Mouse (Mus musculus) embryonic facial prominence, embryonic 14.5 days (tissue): Measurements from ENCODE around the gene Rbm38. TPM values are rescaled to one million over a fixed set of nuclear protein-coding genes. Genes with fewer than 3 reads are reported as not detected.

ENCODE experiments used
- ATAC-seq: fragments of 200-750 bp; cut with Nextera tagmentation; 2 replicates; pipeline ENCODE4 v1.8.0; 2017; ENCODE audit warnings: low read depth, moderate number of reproducible peaks, moderate TSS enrichment
- DNase-seq: peaks from one replicate; pipeline ENCODE4 v3.0.0-alpha.2; 2015; ENCODE audit warnings: low spot score
- H3K27ac ChIP-seq: fragments of 300-500 bp; sonication (generic); replicated peaks from 2 replicates; pipeline ENCODE4 v1.5.1; 2014; ENCODE audit warnings: low read depth, mild to moderate bottlenecking, low read length, moderate library complexity
- H3K27me3 ChIP-seq: fragments of 300-500 bp; sonication (generic); replicated peaks from 2 replicates; pipeline ENCODE4 v1.6.1; 2014; ENCODE audit warnings: low read length; ENCODE audit not compliant: control insufficient read depth, insufficient read depth
- H3K36me3 ChIP-seq: fragments of 300-500 bp; sonication (generic); 2 replicates; pipeline ENCODE4 v1.6.1; 2014; ENCODE audit warnings: low read length, mixed read lengths; ENCODE audit not compliant: control insufficient read depth, insufficient read depth
- H3K4me1 ChIP-seq: fragments of 300-500 bp; sonication (generic); 2 replicates; pipeline ENCODE4 v1.6.1; 2014; ENCODE audit warnings: antibody characterized with exemption, low read length; ENCODE audit not compliant: control insufficient read depth, insufficient read depth
- H3K4me2 ChIP-seq: fragments of 300-500 bp; sonication (generic); 2 replicates; pipeline ENCODE4 v1.6.1; 2014; ENCODE audit warnings: low read depth, mild to moderate bottlenecking, low read length, moderate library complexity, mixed read lengths
- H3K4me3 ChIP-seq: fragments of 300-500 bp; sonication (generic); 2 replicates; pipeline ENCODE4 v1.5.1; 2014; ENCODE audit warnings: low read depth, mild to moderate bottlenecking, low read length
- H3K9ac ChIP-seq: fragments of 300-500 bp; sonication (generic); 2 replicates; pipeline ENCODE4 v1.6.1; 2014; ENCODE audit warnings: low read depth, mild to moderate bottlenecking, low read length, moderate library complexity, mixed read lengths
- H3K9me3 ChIP-seq: fragments of 300-500 bp; sonication (generic); 2 replicates; pipeline ENCODE4 v1.6.1; 2016; ENCODE audit warnings: low read length; ENCODE audit not compliant: control insufficient read depth
- WGBS: fragments of 180-500 bp; shearing (Covaris S2); extraction: QIAGEN DNeasy Blood & Tissue Kit; methylation state at CpG from one replicate; pipeline ENCODE4 v1.1.7; 2014; 5-methylcytosine and 5-hydroxymethylcytosine counted together
- polyA plus RNA-seq: library from polyadenylated mRNA; unstranded; fragments of >200 nt; fragmentation: Nextera tagmentation; extraction: Ambion mirVana; gene quantifications from 2 replicates; pipeline ENCODE4 v1.2.1, GENCODE M21; 2014

Gene Rbm38
- polyA plus RNA-seq, 1 experiment from 2014 or later = 48.1 TPM

- peaks cover 19% of the 10 kb centered on the region; the same call in 1 of the 2 replicates for H3K36me3 ChIP-seq
- H3K9ac ChIP-seq = no peak overlapping the region
- 63% methylated on average over 2 of the region's 3 CpGs for WGBS
- no peak overlapping the region for H3K4me3 ChIP-seq
- H3K27me3 ChIP-seq = no peaks in the 10 kb centered on the region
- ATAC-seq = peak; percentile 61; the same call in 1 of the 2 replicates
- no peak overlapping the region; the same call in 1 of the 2 replicates for H3K27ac ChIP-seq
- DNase-seq = peak; percentile 71
- H3K9me3 ChIP-seq = no peaks in the 10 kb centered on the region
- peaks cover 22% of the 10 kb centered on the region for H3K4me1 ChIP-seq
- H3K4me2 ChIP-seq = 0 out of 2 replicates have a peak overlapping the region, but pooled peaks have one; percentile 8
Observed at GRCm38 (mm10) chr2:173026688-173027131, 6.4 kb downstream of the Rbm38 start.

- DNase-seq (peak; percentile 37), ATAC-seq (no peak)
- Histone ChIP-seq H3K9me3 (no peaks in the 10 kb centered on the region), H3K4me2 (no peak overlapping the region), H3K9ac (no peak overlapping the region), H3K36me3 (peaks cover 25% of the 10 kb centered on the region; the same call in 1 of the 2 replicates), H3K27ac (0 out of 2 replicates have a peak overlapping the region, but pooled peaks have one; percentile 8), H3K4me1 (peaks cover 22% of the 10 kb centered on the region), H3K27me3 (no peaks in the 10 kb centered on the region), H3K4me3 (no peak overlapping the region)
- 79% methylated on average over 6 of the region's 6 CpGs for WGBS
Observed at GRCm38 (mm10) chr2:173027169-173027823, 7.0 kb downstream of the Rbm38 start.

- H3K4me2 ChIP-seq = no peak overlapping the region
- H3K4me3 ChIP-seq = no peak overlapping the region
- H3K9ac ChIP-seq = 0 out of 2 replicates have a peak overlapping the region, but pooled peaks have one; percentile 8
- DNase-seq (no peak), ATAC-seq (no peak)
- peaks cover 17% of the 10 kb centered on the region for H3K4me1 ChIP-seq
- no peak overlapping the region for H3K27ac ChIP-seq
- WGBS = 58% methylated on average over 2 of the region's 4 CpGs
- H3K9me3 ChIP-seq = no peaks in the 10 kb centered on the region
- H3K36me3 ChIP-seq = peaks cover 32% of the 10 kb centered on the region; the same call in 1 of the 2 replicates
- no peaks in the 10 kb centered on the region for H3K27me3 ChIP-seq
Observed at GRCm38 (mm10) chr2:173027824-173028495, 7.7 kb downstream of the Rbm38 start.

GRCm38 (mm10) chr2:173028508-173029031 is 8.3 kb downstream of the Rbm38 start:
- Histone ChIP-seq H3K4me1 (peaks cover 11% of the 10 kb centered on the region; the same call in 1 of the 2 replicates), H3K4me2 (no peak overlapping the region), H3K9me3 (no peaks in the 10 kb centered on the region), H3K4me3 (no peak overlapping the region), H3K27me3 (no peaks in the 10 kb centered on the region), H3K27ac (no peak overlapping the region), H3K36me3 (peaks cover 38% of the 10 kb centered on the region), H3K9ac (0 out of 2 replicates have a peak overlapping the region, but pooled peaks have one; percentile 8)
- ATAC-seq (no peak), DNase-seq (no peak)
- 88% methylated on average over 3 of the region's 3 CpGs for WGBS

GRCm38 (mm10) chr2:173030591-173031338 is 10.5 kb downstream of the Rbm38 start:
- DNase-seq = no peak
- no peak for ATAC-seq
- Histone ChIP-seq H3K4me3 (no peak overlapping the region), H3K9ac (no peak overlapping the region), H3K4me1 (peaks cover 11% of the 10 kb centered on the region; the same call in 1 of the 2 replicates), H3K27ac (no peak overlapping the region), H3K4me2 (no peak overlapping the region), H3K27me3 (no peaks in the 10 kb centered on the region), H3K9me3 (no peaks in the 10 kb centered on the region), H3K36me3 (peaks cover 57% of the 10 kb centered on the region)
- WGBS = 78% methylated on average over 11 of the region's 12 CpGs

- no peak for ATAC-seq
- 92% methylated on average over 12 of the region's 13 CpGs for WGBS
- no peak for DNase-seq
- no peak overlapping the region for H3K4me2 ChIP-seq
- H3K4me1 ChIP-seq = no peaks in the 10 kb centered on the region
- no peak overlapping the region for H3K27ac ChIP-seq
- no peaks in the 10 kb centered on the region for H3K27me3 ChIP-seq
- H3K9ac ChIP-seq = no peak overlapping the region
- no peak overlapping the region for H3K4me3 ChIP-seq
- peaks cover 59% of the 10 kb centered on the region for H3K36me3 ChIP-seq
- no peaks in the 10 kb centered on the region for H3K9me3 ChIP-seq
Observed at GRCm38 (mm10) chr2:173033531-173033930, 13.2 kb downstream of the Rbm38 start.

- 68% methylated on average over 4 of the region's 4 CpGs for WGBS
- H3K4me2 ChIP-seq = no peak overlapping the region
- ATAC-seq (no peak), DNase-seq (no peak)
- H3K27ac ChIP-seq = no peak overlapping the region
- H3K36me3 ChIP-seq = peaks cover 51% of the 10 kb centered on the region
- no peaks in the 10 kb centered on the region for H3K27me3 ChIP-seq
- H3K9me3 ChIP-seq = no peaks in the 10 kb centered on the region
- no peaks in the 10 kb centered on the region for H3K4me1 ChIP-seq
- no peak overlapping the region for H3K4me3 ChIP-seq
- H3K9ac ChIP-seq = no peak overlapping the region
Observed at GRCm38 (mm10) chr2:173034998-173035397, 14.7 kb downstream of the Rbm38 start.

- Histone ChIP-seq H3K27ac (no peak overlapping the region), H3K4me1 (no peaks in the 10 kb centered on the region), H3K4me3 (no peak overlapping the region), H3K9ac (no peak overlapping the region), H3K27me3 (no peaks in the 10 kb centered on the region), H3K9me3 (no peaks in the 10 kb centered on the region), H3K4me2 (no peak overlapping the region), H3K36me3 (peaks cover 48% of the 10 kb centered on the region)
- ATAC-seq (no peak), DNase-seq (no peak)
- WGBS = 94% methylated on average over 5 of the region's 5 CpGs
Observed at GRCm38 (mm10) chr2:173035653-173036052, 15.4 kb downstream of the Rbm38 start.
